Mouse (Mus musculus) layer of hippocampus, adult 8-10 months (tissue): ENCODE results near the gene 1700016K19Rik. TPM values are rescaled to one million over a fixed set of nuclear protein-coding genes. Genes with fewer than 3 reads are reported as not detected.

Source experiments
- DNase-seq, 2 experiments: peaks; one replicate each; pipeline ENCODE4 v3.0.0; 2022; ENCODE audit warnings: low spot score in 2 of 2
- total RNA-seq, 4 experiments: library from RNA; stranded (reverse); gene quantifications; 2 replicates each; pipeline ENCODE4 v1.2.4; 2022

The 1700016K19Rik gene
- total RNA-seq, 4 experiments from 2014 or later = 1.8 to 4.4 (median 2.4) TPM

DNA sequence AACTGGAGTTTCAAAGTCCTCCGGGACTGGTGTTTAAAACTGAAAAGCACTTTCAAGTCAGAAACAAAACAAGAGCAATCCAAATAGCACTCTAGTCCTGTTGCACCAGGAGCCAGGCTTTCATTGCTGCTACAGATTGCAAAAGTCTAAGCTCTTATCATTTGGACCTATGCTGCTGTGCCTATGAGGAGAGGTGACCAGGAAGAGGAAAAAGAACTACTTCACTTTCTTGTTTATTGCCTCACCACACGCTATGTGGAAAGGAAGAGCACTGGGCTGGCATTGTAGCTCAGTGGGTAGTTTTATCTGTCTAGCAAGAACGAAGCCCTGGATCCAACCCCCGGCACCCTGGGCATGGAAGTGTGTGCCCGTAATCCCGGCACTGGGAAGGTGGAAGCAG is 33.6 kb downstream of the 1700016K19Rik start:
- no peak for DNase-seq

DNA sequence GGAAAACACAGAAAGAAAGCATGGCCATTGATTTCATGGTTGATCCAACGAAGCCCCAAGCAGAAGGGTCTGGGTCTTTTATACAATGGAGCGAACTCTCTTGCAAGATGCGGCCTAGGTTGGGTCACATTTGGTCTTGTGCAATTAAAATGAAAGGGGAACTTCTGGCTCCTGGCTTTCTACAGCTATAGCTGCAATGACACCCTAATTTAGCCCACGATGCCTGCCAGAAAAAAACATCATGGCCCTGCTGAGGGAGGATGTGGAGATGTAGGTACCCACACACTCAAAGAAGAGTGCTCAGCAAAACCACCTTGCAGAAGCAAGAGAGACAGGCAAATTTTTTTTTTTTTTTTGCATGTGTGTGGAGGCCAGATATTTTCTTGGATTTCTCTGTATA is 34.1 kb downstream of the 1700016K19Rik start:
- DNase-seq = no peak

- DNase-seq = no peak
Measured at GRCm38 (mm10) chr11:76035182-76035581, 35.5 kb downstream of the 1700016K19Rik start.

DNA sequence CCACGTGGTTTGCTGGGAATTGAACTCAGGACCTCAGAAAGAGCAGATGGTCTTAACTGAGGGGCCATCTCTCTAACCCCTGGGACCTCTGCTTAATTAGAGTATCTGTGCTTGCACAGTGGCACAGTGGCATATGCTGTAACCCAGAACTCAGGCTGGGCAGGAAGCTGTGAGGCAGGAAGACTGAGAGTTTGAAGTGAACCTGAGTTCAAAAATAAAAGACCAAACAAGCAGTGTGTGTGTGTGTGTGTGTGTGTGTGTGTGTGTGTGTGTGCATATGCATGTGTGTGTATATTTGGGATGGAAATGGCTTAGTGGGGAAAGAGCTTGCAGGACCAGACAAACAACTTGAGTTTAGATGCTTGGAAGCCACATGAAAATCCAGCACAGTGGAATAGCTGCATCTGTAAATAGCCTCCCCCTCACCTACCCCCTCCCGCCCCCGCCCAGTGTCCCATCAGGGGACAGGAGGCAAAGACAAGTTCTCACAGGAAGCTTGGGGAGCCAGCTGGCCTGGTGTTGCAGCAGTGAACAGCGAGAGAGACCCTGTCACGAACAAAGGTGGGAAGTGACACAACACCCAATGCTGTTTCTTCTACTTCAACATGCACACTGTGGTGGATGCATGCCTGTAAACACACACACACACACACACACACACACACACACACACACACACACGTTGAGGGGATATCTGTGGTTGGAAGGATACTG is 38.0 kb downstream of the 1700016K19Rik start:
- DNase-seq = no peak

GRCm38 (mm10) chr11:76039271-76040053 is 39.8 kb downstream of the 1700016K19Rik start:
- no peak for DNase-seq

- no peak for DNase-seq
Measured at GRCm38 (mm10) chr11:76040106-76040505, 40.4 kb downstream of the 1700016K19Rik start.

- no peak for DNase-seq
Measured at GRCm38 (mm10) chr11:76040761-76041376, 41.2 kb downstream of the 1700016K19Rik start.

DNA sequence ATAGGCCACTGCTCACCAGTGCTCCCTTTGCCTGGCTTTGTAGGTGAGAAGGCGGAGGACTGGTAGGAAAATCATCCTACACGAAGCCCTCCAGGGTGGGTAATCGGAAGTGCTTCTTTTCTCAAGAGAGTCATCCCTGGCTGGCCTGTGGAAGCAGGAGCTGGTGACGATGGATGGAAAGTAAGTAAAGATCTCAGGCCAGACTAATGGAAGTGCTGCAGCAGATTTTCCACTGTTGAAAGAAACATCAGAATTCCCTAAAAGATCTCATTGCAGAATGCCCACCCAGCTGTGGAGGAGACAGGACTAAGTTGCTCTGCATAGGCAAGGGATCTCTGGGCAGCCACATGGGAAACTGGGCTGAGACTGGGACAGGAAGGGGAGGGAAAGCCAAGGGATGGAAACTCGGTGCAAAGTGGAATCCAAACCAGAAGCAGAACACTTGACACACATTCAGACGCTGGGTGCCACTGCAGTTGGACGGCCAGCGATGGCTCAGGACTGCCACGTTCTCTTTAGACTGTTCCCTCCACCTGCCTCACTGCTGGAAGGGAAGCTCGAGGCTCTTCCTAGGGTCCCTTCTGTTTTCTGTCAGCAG is 42.4 kb downstream of the 1700016K19Rik start:
- no peak for DNase-seq

DNA sequence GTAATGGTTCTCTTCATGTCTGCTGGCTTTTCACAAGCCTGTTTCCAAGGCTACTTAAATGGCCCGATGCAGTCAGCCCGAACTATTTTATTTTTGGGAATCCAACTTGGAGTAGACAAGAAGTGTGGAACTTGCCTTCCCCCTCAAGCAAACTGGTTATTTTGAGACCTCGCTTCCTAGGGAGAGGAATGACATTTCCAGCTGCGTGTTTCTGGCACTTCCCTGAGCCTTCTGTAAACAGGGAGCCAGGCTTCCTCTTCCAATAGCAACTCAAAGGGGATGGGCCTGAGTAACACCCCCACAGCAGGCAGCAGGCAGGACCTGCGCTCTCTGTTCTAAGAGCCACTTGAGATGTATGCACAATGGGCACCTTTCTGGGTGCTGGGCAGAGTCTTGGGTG is 43.2 kb downstream of the 1700016K19Rik start:
- peak; percentile 17 to 44 for DNase-seq

GRCm38 (mm10) chr11:76044468-76044867 is 44.8 kb downstream of the 1700016K19Rik start:
- DNase-seq = no peak

- no peak for DNase-seq
Measured at GRCm38 (mm10) chr11:76045367-76045766, 45.7 kb downstream of the 1700016K19Rik start.

- DNase-seq = no peak
Measured at GRCm38 (mm10) chr11:76050509-76050908, 50.8 kb downstream of the 1700016K19Rik start.

- DNase-seq = no peak
Measured at GRCm38 (mm10) chr11:76050967-76051512, 51.3 kb downstream of the 1700016K19Rik start.

DNA sequence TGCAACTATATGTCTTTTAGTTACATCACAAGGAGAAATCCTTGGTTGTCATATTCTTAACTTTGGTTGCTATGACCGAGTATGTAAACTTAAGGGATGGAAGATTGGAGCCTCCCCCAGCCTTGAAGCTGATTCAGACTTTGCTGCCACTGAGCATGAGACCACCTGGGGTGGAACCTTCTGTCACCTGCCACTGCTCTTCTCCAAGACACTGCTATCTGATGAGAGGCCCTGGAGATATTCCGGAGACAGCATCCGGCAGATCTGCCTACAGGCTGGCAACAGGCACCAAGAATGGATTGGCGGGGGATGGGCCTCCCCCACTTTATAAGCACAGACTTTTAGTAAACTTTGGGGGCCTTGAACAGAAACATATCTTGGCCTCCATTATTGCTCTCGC is 52.8 kb downstream of the 1700016K19Rik start:
- no peak for DNase-seq

Other genes with a start within 250 kb of the 1700016K19Rik start
- 100 to 1,000 TPM in 2 of 4 experiments, 10 to 100 TPM in 2; 60.4 to 104 (median 86.0) TPM for gene Doc2b, start 203.9 kb upstream of the 1700016K19Rik start, total RNA-seq
- 1 to 10 TPM; 4.4 to 7.6 (median 5.4) TPM for gene Rph3al, start 61.5 kb upstream of the 1700016K19Rik start, total RNA-seq
- 1 to 10 TPM; 7.1 to 9.2 (median 7.9) TPM for gene Rflnb, start 27.9 kb downstream of the 1700016K19Rik start, total RNA-seq
- gene Vps53, start 179.7 kb downstream of the 1700016K19Rik start, total RNA-seq = 10 to 100 TPM; 90.2 to 98.1 (median 95.1) TPM
- 10 to 100 TPM; 17.9 to 22.0 (median 19.9) TPM for gene Fam57a, start 179.8 kb downstream of the 1700016K19Rik start, total RNA-seq
- gene Dbil5, start 217.7 kb downstream of the 1700016K19Rik start, total RNA-seq = 1 to 10 TPM in 2 of 4 experiments, under 1 TPM in 2; 0.64 to 1.2 (median 0.96) TPM
- 10 to 100 TPM in 2 of 4 experiments, 1 to 10 TPM in 2; 9.5 to 13.7 (median 10.9) TPM for gene Gemin4, start 217.8 kb downstream of the 1700016K19Rik start, total RNA-seq
- gene Mrm3, start 243.8 kb downstream of the 1700016K19Rik start, total RNA-seq = 10 to 100 TPM; 16.8 to 19.3 (median 17.5) TPM
- gene Glod4, start 243.8 kb downstream of the 1700016K19Rik start, total RNA-seq = 10 to 100 TPM; 55.8 to 59.8 (median 58.0) TPM